Mouse (Mus musculus): ENCODE measurements around the gene 2210017I01Rik.

Gene 2210017I01Rik

GRCm38 (mm10) chr3:92607392-92607791 lies at the start of gene 2210017I01Rik:
2210017I01Rik (minus strand) TSS chr3:92607492.
- DNase-seq (ENCODE audit: low spot score) = no peak

GRCm38 (mm10) chr3:92656826-92657225 lies 49.5 kb upstream of the 2210017I01Rik start, which contains the start of gene Lce1b:
Lce1b (minus strand) TSS chr3:92656926.
- no peak for DNase-seq (ENCODE audit: low spot score)

- no peak for DNase-seq (ENCODE audit: low spot score)
Observed at GRCm38 (mm10) chr3:92648207-92648606, 40.9 kb upstream of the 2210017I01Rik start, which contains the start of gene Lce1a1. Lce1a1 (minus strand) TSS chr3:92648307.

- no peak for DNase-seq (ENCODE audit: low spot score)
Observed at GRCm38 (mm10) chr3:92639854-92640253, 32.6 kb upstream of the 2210017I01Rik start.

GRCm38 (mm10) chr3:92638653-92638991 lies 31.3 kb upstream of the 2210017I01Rik start:
- no peak for DNase-seq (ENCODE audit: low spot score)

GRCm38 (mm10) chr3:92637745-92638652 lies 30.7 kb upstream of the 2210017I01Rik start:
- no peak for DNase-seq (ENCODE audit: low spot score)

GRCm38 (mm10) chr3:92621560-92621959 lies 14.3 kb upstream of the 2210017I01Rik start, which contains the start of gene Lce6a:
Lce6a (minus strand) TSS chr3:92621660.
- no peak for DNase-seq (ENCODE audit: low spot score)

GRCm38 (mm10) chr3:92609804-92610203 lies 2.5 kb upstream of the 2210017I01Rik start:
- DNase-seq (ENCODE audit: low spot score) = no peak

- DNase-seq (ENCODE audit: low spot score) = no peak
Observed at GRCm38 (mm10) chr3:92602169-92602568, 5.1 kb downstream of the 2210017I01Rik start.

- no peak for DNase-seq (ENCODE audit: low spot score)
Observed at GRCm38 (mm10) chr3:92600456-92600855, 6.8 kb downstream of the 2210017I01Rik start.

- no peak for DNase-seq (ENCODE audit: low spot score)
Observed at GRCm38 (mm10) chr3:92599973-92600372, 7.3 kb downstream of the 2210017I01Rik start.

- DNase-seq (ENCODE audit: low spot score) = no peak
Observed at GRCm38 (mm10) chr3:92598429-92598828, 8.9 kb downstream of the 2210017I01Rik start.

- DNase-seq (ENCODE audit: low spot score) = no peak
Observed at GRCm38 (mm10) chr3:92588858-92589257, 18.4 kb downstream of the 2210017I01Rik start, which contains the start of gene Smcp. Smcp (minus strand) TSS chr3:92588997.

- DNase-seq (ENCODE audit: low spot score) = no peak
Observed at GRCm38 (mm10) chr3:92587190-92587589, 20.1 kb downstream of the 2210017I01Rik start.

GRCm38 (mm10) chr3:92585055-92585454 lies 22.2 kb downstream of the 2210017I01Rik start:
- no peak for DNase-seq (ENCODE audit: low spot score)

GRCm38 (mm10) chr3:92583164-92583826 lies 24.0 kb downstream of the 2210017I01Rik start:
- no peak for DNase-seq (ENCODE audit: low spot score)

GRCm38 (mm10) chr3:92579508-92579907 lies 27.8 kb downstream of the 2210017I01Rik start:
- no peak for DNase-seq (ENCODE audit: low spot score)

- no peak for DNase-seq (ENCODE audit: low spot score)
Observed at GRCm38 (mm10) chr3:92578652-92579413, 28.5 kb downstream of the 2210017I01Rik start.

- DNase-seq (ENCODE audit: low spot score) = no peak
Observed at GRCm38 (mm10) chr3:92573449-92574041, 33.7 kb downstream of the 2210017I01Rik start, which contains the start of gene Ivl. Ivl (minus strand) TSS chr3:92573735.

- no peak for DNase-seq (ENCODE audit: low spot score)
Observed at GRCm38 (mm10) chr3:92572514-92573155, 34.7 kb downstream of the 2210017I01Rik start.

GRCm38 (mm10) chr3:92568752-92569151 lies 38.5 kb downstream of the 2210017I01Rik start:
- DNase-seq (ENCODE audit: low spot score) = no peak
